Mouse (Mus musculus) left cerebral cortex, postnatal 25 days (tissue): ENCODE results near the gene Thsd4. TPM values are rescaled to one million over a fixed set of nuclear protein-coding genes. Genes with fewer than 3 reads are reported as not detected.

Experiments used
- DNase-seq, 2 experiments: peaks; one replicate each; pipeline ENCODE4 v3.0.0; 2022; ENCODE audit warnings: low spot score in 2 of 2, mixed read lengths in 1 of 2
- intact Hi-C: fragments of 180-260 bp; cut with DNase I; formaldehyde crosslinking; loops from one replicate; pipeline ENCODE4 v1.15.1; 2025
- total RNA-seq, 2 experiments: library from RNA; stranded (reverse); gene quantifications; 2 replicates each; pipeline ENCODE4 v1.2.3; 2021

Thsd4 gene
- total RNA-seq, 2 experiments from 2014 or later, result 4.7 to 6.2 TPM

DNA sequence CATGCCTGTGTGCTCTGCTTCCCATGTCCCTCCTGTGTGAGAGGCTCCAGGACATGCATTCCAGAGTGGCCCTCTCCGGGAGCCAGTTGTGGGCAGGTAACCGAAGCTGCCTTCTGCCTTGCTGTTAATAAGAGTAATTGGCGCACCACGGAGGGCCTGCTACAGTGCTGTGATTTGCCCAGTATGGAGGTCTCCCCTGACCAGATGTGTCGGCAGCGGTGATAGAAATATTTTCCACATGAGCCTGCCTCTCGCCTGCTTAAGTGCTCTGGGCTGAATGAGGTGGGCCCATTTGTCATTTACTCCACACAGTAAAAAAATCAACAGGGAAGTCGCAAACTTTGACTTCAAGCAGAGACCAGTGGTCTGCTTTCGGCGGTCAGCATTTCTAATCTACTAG is 382.4 kb downstream of the Thsd4 start:
- intact Hi-C loops, result loop anchor here (10.0 kb wide), 1 partner anchor 1085 kb away; no protein-coding TSS in a partner anchor
- no peak for DNase-seq

DNA sequence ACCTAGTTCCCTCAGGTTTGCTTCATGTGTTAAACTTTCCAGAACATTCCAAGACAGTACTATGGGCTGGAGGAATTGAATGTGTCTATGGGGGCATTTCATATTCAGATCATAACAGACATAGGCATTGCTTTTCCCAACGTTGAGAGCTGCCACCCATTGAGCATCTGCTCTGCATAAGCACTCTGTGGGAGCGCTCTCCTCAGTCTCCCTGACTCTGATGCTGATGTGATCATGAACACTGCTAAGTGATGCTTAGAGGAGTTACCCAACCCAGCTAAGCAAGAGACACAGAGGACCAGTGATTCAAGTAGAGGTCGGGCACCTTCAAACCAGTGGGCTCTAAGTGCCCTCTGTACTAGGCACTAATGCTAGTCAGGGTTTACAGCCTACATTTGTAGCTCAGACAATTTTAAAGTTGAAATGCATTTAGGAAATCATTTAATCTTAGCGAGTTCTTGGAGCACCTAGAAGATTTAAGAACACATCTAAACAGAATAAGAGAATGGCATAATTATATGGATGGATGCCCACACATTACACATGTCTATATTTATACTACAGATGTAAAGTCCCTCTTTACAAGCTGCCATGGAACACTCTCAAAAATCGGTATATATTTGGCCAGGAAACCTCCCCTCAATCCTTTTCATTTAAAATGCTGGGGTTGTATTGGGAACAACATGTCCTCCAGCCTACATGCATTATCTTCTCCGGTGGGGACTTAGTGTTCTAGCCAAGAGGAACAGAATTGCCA is 392.4 kb downstream of the Thsd4 start:
- DNase-seq, result peak in 1 of 2 experiments; percentile 49
- intact Hi-C loops, result loop anchor here (5.0 kb wide), 1 partner anchor 72 kb away; no protein-coding TSS in a partner anchor

DNA sequence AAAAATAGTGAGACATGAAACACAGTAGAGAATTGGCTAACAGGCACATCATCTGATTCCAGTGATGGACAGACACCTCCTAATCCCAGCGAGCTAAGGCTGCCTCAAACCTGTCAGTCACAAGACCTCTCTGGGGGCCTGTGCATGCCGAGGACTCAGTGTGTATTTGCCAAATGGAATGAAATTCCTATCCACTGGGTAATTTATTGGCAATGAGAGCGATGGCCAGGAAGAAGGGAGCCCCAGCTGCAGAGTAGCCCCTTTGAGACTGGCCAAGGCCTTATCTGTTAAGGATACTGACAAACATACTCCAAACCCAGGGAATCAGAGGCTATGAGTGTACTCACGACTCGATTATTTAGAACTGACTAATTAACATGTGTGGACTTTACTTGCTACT is 394.9 kb downstream of the Thsd4 start:
- intact Hi-C loops, result loop anchor here (5.0 kb wide), 1 partner anchor 70 kb away; no protein-coding TSS in a partner anchor
- no peak for DNase-seq

DNA sequence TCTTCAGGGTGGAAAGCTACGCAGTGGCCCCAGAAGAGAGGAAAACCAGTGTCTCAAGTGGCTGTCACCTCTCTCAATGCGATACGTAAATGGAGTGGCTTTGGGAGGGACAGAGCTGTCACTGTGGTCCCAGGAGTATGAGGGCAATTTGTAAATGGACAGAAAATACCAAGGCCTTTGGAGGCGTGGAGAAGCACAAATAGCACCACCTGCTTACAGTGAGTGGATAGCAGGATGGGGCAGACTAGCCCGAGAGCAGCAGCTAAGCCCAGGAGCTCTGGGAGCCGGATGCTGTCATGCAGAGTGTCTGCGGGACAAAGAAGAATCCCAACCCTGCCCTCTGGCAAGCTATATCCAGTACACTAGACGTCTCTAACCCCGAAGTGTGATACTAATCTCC is 397.7 kb downstream of the Thsd4 start:
- no peak for DNase-seq
- intact Hi-C loops, result no loop called here

DNA sequence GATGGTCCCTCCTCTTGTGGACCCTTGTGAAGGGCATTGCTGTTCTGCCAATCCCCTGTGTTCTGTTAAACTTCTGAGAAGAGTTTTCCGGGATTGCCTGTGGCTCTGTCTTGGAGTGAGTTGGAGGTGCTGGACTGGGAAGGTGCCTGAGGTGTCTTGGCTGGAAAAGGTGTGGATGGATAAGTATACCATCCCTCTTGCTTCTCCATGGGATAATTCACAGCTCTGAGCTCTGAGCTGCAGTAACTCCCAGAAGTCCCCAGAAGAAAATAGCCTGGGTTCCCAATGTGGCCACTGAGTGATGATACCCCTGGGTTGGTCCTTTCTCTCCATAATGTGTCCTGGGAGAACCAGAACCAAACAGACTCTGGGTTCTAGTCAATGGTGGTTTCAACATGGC is 398.8 kb downstream of the Thsd4 start:
- no peak for DNase-seq

DNA sequence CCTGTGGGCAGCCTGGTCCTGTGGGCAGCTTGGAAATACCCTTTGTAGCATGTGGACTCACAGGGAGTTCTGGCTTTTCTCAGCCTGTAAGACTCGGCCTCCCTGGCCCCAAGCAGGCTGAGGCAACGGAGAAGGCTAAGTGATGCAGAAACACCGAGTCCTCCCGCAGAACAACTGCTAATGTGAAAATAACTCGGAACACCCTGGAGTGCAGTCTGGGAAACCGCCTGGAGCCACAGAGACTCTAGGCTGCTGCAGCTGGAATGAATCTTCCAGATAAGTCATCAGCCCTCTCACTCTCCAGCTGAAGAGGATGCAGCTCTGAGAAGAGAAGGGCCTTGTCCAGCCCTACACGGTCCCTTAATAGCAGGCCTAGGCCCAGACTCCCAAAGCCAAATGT is 402.0 kb downstream of the Thsd4 start:
- intact Hi-C loops, result no loop called here
- peak in 1 of 2 experiments; percentile 14 for DNase-seq

More for the DNA sequence above, 398.8 kb downstream of the Thsd4 start:
- intact Hi-C loops, result no loop called here

DNA sequence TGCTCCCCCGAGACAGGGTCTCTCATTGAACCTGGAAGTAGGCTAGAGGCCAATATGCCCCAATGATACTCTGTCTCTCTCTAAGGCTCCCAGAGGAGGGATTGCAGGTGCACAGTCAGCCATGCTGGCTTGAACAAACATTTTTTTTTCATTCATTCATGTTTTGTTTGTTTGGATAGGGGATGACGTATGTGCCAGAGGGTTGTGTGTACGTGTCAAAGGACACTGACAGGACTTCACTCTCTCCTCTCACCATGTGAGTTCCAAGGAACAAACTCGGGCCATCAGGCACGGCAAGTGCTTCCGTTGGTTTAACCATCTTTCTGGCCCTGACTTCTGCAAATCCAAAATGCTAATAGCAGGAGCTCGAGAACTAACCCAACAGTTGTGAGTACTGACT is 404.0 kb downstream of the Thsd4 start:
- intact Hi-C loops, result no loop called here
- no peak for DNase-seq

DNA sequence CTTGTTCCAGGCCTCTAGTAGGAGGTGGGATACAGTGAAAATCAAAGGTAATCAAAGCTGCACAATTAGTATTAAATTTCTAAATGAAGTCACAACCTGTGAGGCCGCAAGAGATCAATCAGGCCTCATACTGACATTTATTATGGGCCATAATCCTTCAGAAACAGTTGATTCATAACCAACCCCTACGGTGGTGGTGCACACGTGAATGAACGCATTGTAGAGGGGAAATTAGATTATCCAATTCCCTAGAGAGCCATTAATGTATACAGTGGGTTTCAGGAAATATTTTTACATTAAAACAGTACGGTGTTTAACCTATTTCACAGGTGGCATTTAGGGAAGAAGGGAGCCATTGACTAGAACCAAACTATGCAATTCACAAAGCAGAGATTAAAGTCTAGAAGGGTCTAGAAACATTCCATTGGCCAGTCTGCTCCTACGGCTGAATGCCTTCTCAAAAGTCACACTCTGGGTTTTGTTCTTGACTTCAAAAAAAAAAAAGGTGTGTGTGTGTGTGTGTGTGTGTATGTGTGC is 406.1 kb downstream of the Thsd4 start:
- intact Hi-C loops, result no loop called here
- no peak for DNase-seq

DNA sequence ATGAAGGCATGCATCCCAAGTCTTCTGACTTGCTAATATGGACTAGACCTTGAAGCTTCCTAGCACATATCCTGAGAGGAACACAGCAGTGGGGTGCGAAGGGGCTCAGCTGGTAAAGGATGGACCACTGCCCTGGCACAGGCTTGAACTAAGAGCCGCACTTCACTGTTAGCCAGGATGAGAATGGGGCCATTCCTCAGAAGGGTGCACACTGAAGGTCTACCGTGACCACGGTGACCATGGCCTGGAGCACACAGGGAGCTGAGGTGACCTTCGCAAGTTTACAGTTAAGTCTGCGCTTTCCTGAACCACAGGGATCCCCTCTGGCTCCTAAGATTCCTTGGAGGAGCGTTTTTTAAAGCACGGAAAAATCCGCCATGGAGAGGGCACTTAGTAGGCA is 406.5 kb downstream of the Thsd4 start:
- no peak for DNase-seq
- intact Hi-C loops, result no loop called here

DNA sequence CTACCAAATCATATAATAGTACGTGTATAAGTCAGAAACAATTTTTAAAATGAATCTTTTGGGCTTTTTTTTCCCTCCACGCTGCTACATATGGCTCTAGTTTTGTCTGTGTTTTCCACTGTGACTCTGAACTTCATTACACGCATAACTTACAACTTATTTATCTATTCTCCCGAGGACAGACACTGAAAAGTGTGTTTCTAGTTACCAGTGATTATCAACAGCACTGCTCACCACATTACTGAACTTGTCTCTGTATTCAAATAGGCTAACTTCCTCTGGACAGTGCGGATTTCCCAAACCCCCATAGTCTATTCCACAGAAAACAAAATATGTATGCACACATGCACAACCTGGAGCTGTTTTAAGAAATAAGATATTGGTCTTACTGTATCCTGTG is 411.6 kb downstream of the Thsd4 start:
- intact Hi-C loops, result no loop called here
- no peak for DNase-seq

DNA sequence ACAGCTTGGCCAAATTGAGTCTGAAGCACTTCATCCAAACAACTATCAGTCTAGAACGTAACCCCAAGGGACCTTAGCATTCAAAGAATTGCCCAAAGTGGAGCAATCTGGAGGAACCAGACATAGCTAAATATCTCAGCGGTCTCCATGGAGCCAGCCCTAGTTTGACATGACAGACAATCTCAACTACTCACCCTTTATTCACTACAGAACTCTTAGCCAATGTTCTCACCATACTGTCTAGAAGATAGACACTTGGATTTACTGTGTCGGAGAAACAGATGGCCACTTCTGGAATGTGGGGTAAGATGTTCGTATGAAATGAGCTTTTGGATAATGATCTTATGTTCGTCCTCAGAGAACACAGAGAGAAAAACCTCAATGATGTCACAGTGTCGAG is 415.2 kb downstream of the Thsd4 start:
- intact Hi-C loops, result no loop called here
- no peak for DNase-seq

DNA sequence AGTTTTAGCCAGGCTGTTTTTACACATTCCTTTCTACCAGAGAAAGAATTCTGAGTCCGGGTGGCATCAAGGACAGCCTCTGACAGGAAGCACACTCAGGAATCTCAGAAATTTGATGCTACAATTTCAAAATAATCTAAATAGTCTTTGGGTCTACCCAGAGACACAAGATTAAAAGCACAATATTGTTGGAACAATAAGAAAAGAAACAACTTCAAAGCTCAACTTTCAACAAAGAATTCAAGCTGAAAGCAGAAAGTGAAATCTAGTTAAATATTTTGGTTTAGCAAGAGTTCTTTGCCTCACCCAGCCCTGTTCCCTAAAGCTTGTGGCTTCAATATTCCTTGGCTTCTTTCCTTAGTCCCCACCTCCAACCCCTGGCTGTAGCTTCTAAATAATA is 415.7 kb downstream of the Thsd4 start:
- intact Hi-C loops, result no loop called here

DNA sequence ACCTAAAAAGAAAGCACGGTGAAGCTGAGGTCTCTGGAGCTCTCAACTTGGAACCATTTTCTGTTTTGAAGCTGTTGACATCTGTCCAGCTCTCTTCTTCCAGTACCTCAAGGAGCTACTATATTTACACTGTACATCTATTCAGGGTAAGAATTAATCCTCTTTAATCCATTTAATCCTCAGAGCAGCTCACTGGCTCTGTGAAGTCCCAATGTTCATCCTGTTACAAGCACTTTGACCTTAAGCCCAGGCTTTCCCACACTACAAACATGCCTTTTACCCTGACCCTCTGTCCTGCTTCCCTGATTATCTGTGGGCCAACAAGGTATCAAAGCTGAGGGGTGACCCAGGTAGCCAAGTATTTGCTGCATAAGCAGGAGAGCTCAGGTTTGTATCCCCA is 427.6 kb downstream of the Thsd4 start:
- intact Hi-C loops, result no loop called here
- no peak for DNase-seq

More for the DNA sequence above, 415.7 kb downstream of the Thsd4 start:
- DNase-seq, result no peak

DNA sequence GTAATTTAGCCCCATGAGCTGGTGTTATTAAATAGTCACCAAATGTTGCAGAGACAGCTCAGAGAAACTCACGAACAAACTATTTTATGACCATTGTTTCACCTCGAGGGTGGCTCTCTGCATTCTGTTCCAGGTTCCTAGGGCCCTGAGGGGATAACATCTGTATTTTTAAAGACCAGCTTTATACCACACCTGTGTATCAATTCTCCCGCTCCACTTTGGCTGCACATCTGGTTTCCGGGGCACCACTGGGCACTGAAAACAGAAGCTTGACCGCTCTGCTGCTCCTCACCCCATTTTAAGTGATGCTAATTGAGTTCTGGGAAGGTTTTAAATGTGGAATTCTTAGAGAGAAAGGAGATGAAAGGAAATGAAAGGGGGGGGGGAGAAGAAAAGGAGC is 429.4 kb downstream of the Thsd4 start:
- no peak for DNase-seq
- intact Hi-C loops, result no loop called here

DNA sequence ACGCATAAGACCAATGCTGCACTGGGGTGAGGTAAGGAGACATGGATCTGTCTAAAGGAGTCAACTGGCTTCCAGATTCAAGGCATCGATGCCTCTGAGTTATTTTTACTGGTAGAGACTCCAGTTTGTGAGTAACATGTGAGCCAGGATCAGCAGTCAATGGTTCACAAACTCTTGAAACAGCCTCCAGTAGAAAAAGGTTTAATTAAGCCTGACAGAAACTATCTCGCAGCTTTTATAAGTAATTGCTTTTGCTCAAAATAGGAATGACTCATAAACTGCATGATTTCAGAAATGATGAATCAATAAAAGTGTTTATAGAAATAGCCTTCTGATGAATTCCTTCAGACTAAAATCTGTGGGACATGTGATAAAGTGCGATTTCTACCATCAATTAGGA is 432.4 kb downstream of the Thsd4 start:
- DNase-seq, result peak in 1 of 2 experiments; percentile 47
- intact Hi-C loops, result no loop called here

DNA sequence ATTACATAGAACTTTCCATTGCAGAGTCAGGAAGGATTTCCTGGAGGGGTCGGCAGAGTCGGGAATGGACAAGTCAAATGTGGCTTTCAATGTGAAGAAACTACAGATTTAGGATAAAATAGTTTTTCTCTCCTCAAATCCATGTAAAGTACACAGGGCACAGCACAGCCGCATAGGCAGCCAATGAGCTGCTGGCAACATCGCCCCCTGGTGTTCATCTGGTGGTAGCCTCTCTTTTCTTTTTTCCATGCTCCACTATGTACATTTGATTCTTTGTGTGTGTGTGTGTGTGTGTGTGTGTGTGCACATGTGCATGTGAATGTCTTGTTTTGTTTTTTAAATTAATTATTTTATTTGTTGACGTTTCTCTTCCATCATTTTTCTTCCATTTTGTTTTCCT is 433.7 kb downstream of the Thsd4 start:
- intact Hi-C loops, result no loop called here
- DNase-seq, result no peak

DNA sequence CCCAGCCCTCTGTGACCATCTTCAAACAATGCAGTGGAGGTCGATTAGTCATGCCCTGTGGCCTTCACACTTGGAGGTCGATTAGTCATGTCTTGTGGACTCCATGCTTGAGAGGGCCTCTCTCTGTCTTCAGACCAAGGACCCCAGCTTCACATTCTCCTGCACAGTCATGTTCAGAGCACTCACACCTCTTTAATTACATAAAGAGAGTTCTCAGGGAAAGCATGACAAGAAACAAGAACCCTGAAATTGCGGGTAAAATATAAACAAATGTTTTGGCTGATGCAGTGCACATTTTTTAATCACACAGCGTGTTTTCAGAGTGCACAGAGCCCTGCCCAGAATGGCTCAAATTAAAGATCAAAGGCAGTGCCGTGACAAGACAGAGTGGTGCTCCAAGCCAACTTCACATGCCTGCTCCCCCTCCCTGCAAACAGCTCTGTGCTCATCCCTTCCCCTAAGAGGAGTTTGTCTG is 439.7 kb downstream of the Thsd4 start:
- intact Hi-C loops, result no loop called here

DNA sequence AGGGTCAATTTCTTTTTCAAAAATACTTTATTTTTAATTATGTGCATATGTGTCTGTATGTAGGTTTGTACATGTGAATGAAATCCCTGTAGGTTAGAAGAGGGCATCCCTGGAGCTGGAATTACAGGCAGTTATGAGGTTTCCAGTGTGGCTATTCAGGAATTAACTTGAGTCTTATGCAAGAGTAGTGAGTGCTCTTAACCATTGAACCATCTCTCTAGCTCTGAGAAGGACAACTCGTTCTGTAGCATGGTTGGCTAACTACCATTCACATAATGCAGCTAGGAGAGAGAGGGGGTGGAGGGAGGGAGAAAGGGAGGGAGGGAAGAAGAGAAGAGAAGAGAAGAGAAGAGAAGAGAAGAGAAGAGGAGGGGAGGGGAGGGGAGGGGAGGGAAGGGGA is 444.1 kb downstream of the Thsd4 start:
- intact Hi-C loops, result no loop called here
- no peak for DNase-seq

More for the DNA sequence above, 439.7 kb downstream of the Thsd4 start:
- DNase-seq, result no peak

DNA sequence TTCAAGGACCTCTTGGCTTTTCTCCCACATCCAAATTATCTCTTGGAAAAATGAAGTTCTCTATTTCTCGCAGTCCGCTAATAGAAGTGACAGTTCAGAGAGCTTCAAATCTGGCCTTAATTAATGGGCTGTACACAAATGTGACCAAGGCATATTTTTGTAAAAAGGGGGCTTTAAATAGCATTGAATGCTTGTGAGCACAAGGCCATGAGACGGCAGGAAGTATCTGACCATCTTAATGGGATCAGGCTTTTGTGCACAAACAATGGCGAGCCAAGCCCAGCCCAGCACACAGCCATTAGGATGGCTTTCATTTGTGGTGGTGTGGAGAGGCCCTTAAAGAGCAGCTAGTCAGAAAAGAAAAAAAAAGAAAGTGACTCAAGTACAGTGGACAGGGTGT is 445.4 kb downstream of the Thsd4 start:
- intact Hi-C loops, result no loop called here
- no peak for DNase-seq

DNA sequence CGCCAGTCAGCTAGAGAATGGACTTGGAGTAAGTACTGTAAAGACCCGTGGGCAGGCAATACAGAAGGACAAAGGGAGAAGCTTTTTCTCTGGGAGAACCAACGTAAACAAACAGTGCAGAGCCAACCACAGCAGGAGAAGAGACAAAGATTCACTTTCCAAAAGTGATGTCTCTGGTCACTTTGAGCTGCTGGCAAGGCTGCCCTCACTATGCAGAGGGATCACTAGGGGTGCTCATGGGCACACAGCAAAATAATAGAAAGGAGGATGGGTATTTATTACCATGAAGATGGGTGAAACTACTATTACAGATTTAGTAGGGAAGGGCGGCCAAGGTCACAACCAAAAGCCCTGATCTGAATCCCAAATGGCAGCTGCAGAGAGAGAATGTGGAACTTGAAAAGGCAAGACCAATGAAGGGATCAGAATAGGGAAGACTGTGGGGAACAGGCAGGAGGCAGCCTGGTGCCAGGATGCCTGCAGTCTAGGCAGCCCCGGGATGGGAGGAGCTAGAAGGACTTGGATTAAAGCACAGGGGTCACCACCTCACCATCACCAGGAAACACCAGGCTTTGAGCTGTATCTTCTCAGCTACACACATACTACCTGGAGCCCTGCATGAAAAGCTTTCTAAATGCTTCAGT is 450.1 kb downstream of the Thsd4 start:
- DNase-seq, result no peak
- intact Hi-C loops, result no loop called here

DNA sequence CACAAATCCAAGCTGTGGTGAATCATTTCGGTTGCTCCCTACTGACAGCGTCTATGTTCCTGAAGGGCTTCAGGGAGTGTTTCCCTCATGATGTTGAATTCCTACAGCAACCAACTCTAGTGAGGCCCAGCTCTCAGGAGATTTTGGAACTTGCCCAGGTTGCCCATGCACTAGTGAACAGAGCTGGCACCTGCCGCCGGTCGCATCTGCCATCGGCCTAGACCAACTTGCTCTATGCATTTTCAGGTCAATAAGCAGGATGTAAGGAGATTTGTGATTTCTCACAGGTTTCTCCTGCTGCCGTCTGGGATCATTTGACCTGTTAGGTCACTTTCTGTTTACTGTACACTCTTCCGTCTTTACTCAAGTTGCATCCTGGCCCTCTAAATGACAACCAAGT is 454.6 kb downstream of the Thsd4 start:
- intact Hi-C loops, result loop anchor here (10.0 kb wide), 1 partner anchor 868 kb away; no protein-coding TSS in a partner anchor
- no peak for DNase-seq
